Mouse (Mus musculus) forebrain, embryonic 10.5 days (tissue): ENCODE data around the gene Tmem121b. TPM values are rescaled to one million over a fixed set of nuclear protein-coding genes. Genes with fewer than 3 reads are reported as not detected.

ENCODE experiments used
- DNase-seq: peaks from one replicate; pipeline ENCODE4 v3.0.0-alpha.2; 2017; ENCODE audit warnings: low spot score; ENCODE audit errors: extremely low spot score
- H3K27ac ChIP-seq: fragments of 300-500 bp; sonication (generic); 2 replicates; pipeline ENCODE4 v1.5.1; 2016; ENCODE audit warnings: mild to moderate bottlenecking
- H3K27me3 ChIP-seq: fragments of 300-500 bp; sonication (generic); 2 replicates; pipeline ENCODE4 v1.6.1; 2016; ENCODE audit warnings: mild to moderate bottlenecking; ENCODE audit not compliant: poor library complexity, severe bottlenecking
- H3K36me3 ChIP-seq: fragments of 300-500 bp; sonication (generic); replicated peaks from 2 replicates; pipeline ENCODE4 v1.6.1; 2016; ENCODE audit warnings: mild to moderate bottlenecking, moderate library complexity
- H3K4me1 ChIP-seq: fragments of 300-500 bp; sonication (generic); 2 replicates; pipeline ENCODE4 v1.6.1; 2016
- H3K4me3 ChIP-seq: fragments of 300-500 bp; sonication (generic); 2 replicates; pipeline ENCODE4 v1.5.1; 2016; ENCODE audit warnings: mild to moderate bottlenecking, moderate library complexity
- H3K9me3 ChIP-seq: fragments of 300-500 bp; sonication (generic); 2 replicates; pipeline ENCODE4 v1.6.1; 2016; ENCODE audit warnings: mild to moderate bottlenecking, moderate library complexity
- WGBS: fragments of 180-500 bp; shearing (Covaris S2); methylation state at CpG from one replicate; pipeline ENCODE4 v1.1.7; 2016; 5-methylcytosine and 5-hydroxymethylcytosine counted together
- polyA plus RNA-seq: library from polyadenylated mRNA; unstranded; fragments of >200 nt; fragmentation: Nextera tagmentation; extraction: Ambion mirVana; gene quantifications from 2 replicates; pipeline ENCODE4 v1.2.1, GENCODE M21; 2016

Tmem121b gene
- polyA plus RNA-seq, 1 experiment from 2014 or later = 0.47 TPM

- no peaks in the 10 kb centered on the region for H3K36me3 ChIP-seq
- H3K4me1 ChIP-seq = peaks cover 28% of the 10 kb centered on the region
- WGBS = 75% methylated on average over 3 of the region's 3 CpGs
- peaks cover 42% of the 10 kb centered on the region for H3K27me3 ChIP-seq
- no peak for DNase-seq
- no peak overlapping the region for H3K4me3 ChIP-seq
- no peak overlapping the region for H3K27ac ChIP-seq
- no peaks in the 10 kb centered on the region for H3K9me3 ChIP-seq
Observed at GRCm38 (mm10) chr6:120488647-120489046, 5.0 kb downstream of the Tmem121b start.

- Histone ChIP-seq H3K27me3 (peaks cover 16% of the 10 kb centered on the region), H3K27ac (no peak overlapping the region), H3K9me3 (no peaks in the 10 kb centered on the region), H3K4me3 (no peak overlapping the region), H3K36me3 (peaks cover 9% of the 10 kb centered on the region), H3K4me1 (peaks cover 17% of the 10 kb centered on the region)
- no peak for DNase-seq
- whole genome bisulfite sequencing = 81% methylated on average over 8 of the region's 8 CpGs
Observed at GRCm38 (mm10) chr6:120486051-120486510, 7.5 kb downstream of the Tmem121b start.

- Histone ChIP-seq H3K4me3 (no peak overlapping the region), H3K27me3 (peaks cover 6% of the 10 kb centered on the region), H3K27ac (no peak overlapping the region), H3K9me3 (no peaks in the 10 kb centered on the region), H3K36me3 (peaks cover 11% of the 10 kb centered on the region), H3K4me1 (peaks cover 13% of the 10 kb centered on the region; the same call in 1 of the 2 replicates)
- no peak for DNase-seq
- WGBS = 81% methylated on average over 3 of the region's 3 CpGs
Observed at GRCm38 (mm10) chr6:120485038-120485437, 8.6 kb downstream of the Tmem121b start.

DNA sequence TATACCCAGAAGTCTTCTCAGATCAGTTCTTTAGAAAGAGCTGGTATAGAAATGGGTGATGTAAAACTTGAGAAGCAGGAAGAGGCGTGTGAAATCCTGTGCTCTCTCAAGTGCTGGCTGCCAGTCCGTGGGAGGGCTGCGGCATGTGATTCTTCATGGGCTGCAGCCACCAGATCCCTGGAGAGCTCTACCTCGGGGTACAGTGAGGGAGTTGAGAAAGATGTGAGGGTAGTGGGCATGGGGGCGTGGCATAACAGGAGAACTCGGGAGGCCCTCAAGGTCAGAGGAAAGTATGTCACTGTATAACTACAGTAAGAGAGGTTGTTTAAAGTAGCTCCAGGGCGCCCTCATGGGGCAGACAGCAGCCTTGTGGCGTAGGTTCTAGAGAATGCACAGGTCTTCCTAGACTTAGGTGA, 10.4 kb downstream of the Tmem121b start:
- Histone ChIP-seq H3K4me1 (peaks cover 13% of the 10 kb centered on the region; the same call in 1 of the 2 replicates), H3K4me3 (no peak overlapping the region), H3K9me3 (no peaks in the 10 kb centered on the region), H3K27ac (no peak overlapping the region), H3K27me3 (no peaks in the 10 kb centered on the region), H3K36me3 (peaks cover 11% of the 10 kb centered on the region)
- WGBS = 43% methylated on average over 8 of the region's 8 CpGs
- DNase-seq = no peak

DNA sequence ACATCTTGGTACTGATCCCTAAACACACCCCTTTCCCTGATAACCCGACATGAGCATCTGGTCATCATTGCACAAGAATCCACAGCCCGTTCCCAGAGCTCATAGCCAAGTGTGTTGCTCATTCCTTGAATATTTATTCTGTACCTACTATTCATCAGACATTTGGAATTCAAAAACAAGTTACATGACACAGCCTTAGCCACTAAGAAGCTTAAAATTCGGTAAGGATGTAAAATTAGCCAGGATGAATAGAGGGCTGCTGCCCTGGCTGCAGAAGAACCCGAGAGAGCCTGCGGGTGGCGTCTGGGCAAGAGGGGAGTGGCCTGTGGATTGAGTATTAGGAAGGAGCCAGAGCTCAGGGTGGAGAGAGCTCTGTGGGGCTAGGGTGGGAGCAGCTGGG, 10.9 kb downstream of the Tmem121b start:
- Histone ChIP-seq H3K27ac (no peak overlapping the region), H3K9me3 (no peaks in the 10 kb centered on the region), H3K36me3 (peaks cover 11% of the 10 kb centered on the region), H3K4me1 (peaks cover 13% of the 10 kb centered on the region; the same call in 1 of the 2 replicates), H3K27me3 (no peaks in the 10 kb centered on the region), H3K4me3 (no peak overlapping the region)
- WGBS = 48% methylated on average over 6 of the region's 6 CpGs
- DNase-seq = no peak

- H3K4me3 ChIP-seq = no peak overlapping the region
- no peaks in the 10 kb centered on the region for H3K27me3 ChIP-seq
- H3K9me3 ChIP-seq = no peaks in the 10 kb centered on the region
- H3K4me1 ChIP-seq = peaks cover 13% of the 10 kb centered on the region; the same call in 1 of the 2 replicates
- 93% methylated on average over 14 of the region's 14 CpGs for WGBS
- H3K36me3 ChIP-seq = peaks cover 11% of the 10 kb centered on the region
- no peak overlapping the region for H3K27ac ChIP-seq
- DNase-seq = no peak
Observed at GRCm38 (mm10) chr6:120482021-120482420, 11.6 kb downstream of the Tmem121b start.

GRCm38 (mm10) chr6:120481538-120481937, 12.1 kb downstream of the Tmem121b start:
- H3K36me3 ChIP-seq = peaks cover 11% of the 10 kb centered on the region
- H3K4me3 ChIP-seq = no peak overlapping the region
- H3K27me3 ChIP-seq = no peaks in the 10 kb centered on the region
- no peaks in the 10 kb centered on the region for H3K9me3 ChIP-seq
- WGBS = 93% methylated on average over 6 of the region's 6 CpGs
- peaks cover 13% of the 10 kb centered on the region; the same call in 1 of the 2 replicates for H3K4me1 ChIP-seq
- H3K27ac ChIP-seq = no peak overlapping the region
- DNase-seq = no peak

DNA sequence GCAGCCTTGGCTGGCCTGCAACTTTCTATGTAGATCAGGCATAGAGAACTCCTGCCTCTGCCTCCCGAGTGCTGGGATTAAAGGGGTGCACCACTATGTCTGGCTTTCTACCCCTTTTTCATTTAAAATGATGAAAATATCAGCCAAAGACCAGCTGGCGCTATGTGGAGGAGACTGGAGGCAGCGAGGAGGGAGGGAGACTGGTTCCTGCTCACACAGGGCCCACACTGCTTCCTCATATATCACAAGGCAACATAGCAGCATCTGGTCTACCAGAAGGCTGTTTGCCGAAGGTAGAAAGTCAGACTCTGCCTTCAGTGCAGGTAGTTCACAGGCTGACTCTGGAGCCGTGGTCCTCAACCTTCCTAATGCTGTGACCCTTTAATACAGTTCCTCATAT, 13.2 kb downstream of the Tmem121b start:
- WGBS = 94% methylated on average over 5 of the region's 5 CpGs
- no peak for DNase-seq
- Histone ChIP-seq H3K4me1 (peaks cover 13% of the 10 kb centered on the region; the same call in 1 of the 2 replicates), H3K36me3 (peaks cover 11% of the 10 kb centered on the region), H3K27me3 (no peaks in the 10 kb centered on the region), H3K9me3 (no peaks in the 10 kb centered on the region), H3K27ac (no peak overlapping the region), H3K4me3 (no peak overlapping the region)

- no peak overlapping the region for H3K4me3 ChIP-seq
- H3K36me3 ChIP-seq = peaks cover 11% of the 10 kb centered on the region
- H3K9me3 ChIP-seq = no peaks in the 10 kb centered on the region
- no peak for DNase-seq
- no peak overlapping the region for H3K27ac ChIP-seq
- WGBS = 90% methylated on average over 2 of the region's 2 CpGs
- peaks cover 13% of the 10 kb centered on the region; the same call in 1 of the 2 replicates for H3K4me1 ChIP-seq
- H3K27me3 ChIP-seq = no peaks in the 10 kb centered on the region
Observed at GRCm38 (mm10) chr6:120479302-120479701, 14.3 kb downstream of the Tmem121b start.

- WGBS = 88% methylated on average over 8 of the region's 8 CpGs
- H3K36me3 ChIP-seq = no peaks in the 10 kb centered on the region
- peaks cover 31% of the 10 kb centered on the region for H3K4me1 ChIP-seq
- no peak overlapping the region for H3K4me3 ChIP-seq
- DNase-seq = no peak
- no peak overlapping the region for H3K27ac ChIP-seq
- no peaks in the 10 kb centered on the region for H3K9me3 ChIP-seq
- no peaks in the 10 kb centered on the region for H3K27me3 ChIP-seq
Observed at GRCm38 (mm10) chr6:120475288-120475687, 18.3 kb downstream of the Tmem121b start.

DNA sequence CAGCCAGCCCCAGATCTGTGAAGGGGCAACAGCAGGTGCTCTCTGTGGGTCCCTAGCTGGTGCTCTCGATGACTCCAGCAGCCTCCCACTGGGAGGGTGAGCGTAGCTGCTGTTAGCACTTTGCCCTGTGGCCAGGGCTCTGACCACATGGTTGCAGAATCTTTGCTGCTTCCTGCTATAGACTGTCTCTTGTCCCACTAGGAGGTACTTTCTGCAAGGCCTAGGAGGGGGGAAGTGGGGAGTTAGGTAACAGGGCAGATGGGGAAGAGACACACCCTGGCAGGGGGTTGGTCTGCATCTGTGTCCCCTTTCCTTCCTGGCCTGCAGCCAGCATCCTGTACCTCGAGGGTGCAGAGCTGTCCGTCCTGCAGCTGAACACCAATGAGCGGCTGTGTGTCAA, 20.2 kb downstream of the Tmem121b start:
- H3K9me3 ChIP-seq = no peaks in the 10 kb centered on the region
- H3K4me3 ChIP-seq = no peak overlapping the region
- peak overlapping the region; percentile 84 for H3K27ac ChIP-seq
- DNase-seq = no peak
- peaks cover 31% of the 10 kb centered on the region for H3K4me1 ChIP-seq
- H3K36me3 ChIP-seq = no peaks in the 10 kb centered on the region
- no peaks in the 10 kb centered on the region for H3K27me3 ChIP-seq
- WGBS = 53% methylated on average over 5 of the region's 5 CpGs

DNA sequence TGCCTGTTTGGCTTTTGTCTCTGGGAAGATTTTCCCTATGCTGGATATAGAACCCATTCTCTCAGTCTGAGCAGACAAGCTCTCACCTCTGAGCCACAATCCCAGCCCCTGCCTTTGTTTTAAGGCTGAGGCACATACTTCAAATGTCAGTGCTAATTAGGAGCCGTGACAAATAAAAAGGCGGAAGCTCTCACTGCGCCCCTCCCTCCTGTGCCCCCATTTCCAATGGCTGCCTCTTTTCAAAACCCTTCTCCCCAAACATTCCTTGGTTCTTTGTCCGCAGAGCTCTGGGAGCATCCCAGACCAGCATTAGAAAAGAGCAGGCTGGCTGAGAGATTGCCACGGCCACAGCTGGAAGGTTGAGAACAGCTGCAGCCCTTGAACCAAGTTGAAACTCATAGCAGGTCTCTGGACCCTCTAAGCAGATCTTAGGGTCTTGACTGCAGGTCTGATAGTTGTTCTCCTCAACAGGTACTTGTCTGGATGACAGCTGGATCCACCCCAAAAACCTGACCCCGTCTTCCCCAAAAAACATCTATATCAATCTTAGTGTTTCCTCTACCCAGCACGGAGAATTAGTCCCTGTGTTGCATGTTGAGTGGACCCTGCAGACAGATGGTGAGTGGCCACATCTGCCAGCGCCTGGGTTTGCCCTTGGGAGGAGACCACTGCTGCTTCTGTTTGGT, 21.0 kb downstream of the Tmem121b start:
- WGBS = 22% methylated on average over 8 of the region's 8 CpGs
- Histone ChIP-seq H3K27me3 (no peaks in the 10 kb centered on the region), H3K9me3 (no peaks in the 10 kb centered on the region), H3K36me3 (no peaks in the 10 kb centered on the region), H3K4me1 (peaks cover 31% of the 10 kb centered on the region), H3K4me3 (peak overlapping the region; percentile 26), H3K27ac (peak overlapping the region; percentile 84)
- peak; percentile 37 for DNase-seq

DNA sequence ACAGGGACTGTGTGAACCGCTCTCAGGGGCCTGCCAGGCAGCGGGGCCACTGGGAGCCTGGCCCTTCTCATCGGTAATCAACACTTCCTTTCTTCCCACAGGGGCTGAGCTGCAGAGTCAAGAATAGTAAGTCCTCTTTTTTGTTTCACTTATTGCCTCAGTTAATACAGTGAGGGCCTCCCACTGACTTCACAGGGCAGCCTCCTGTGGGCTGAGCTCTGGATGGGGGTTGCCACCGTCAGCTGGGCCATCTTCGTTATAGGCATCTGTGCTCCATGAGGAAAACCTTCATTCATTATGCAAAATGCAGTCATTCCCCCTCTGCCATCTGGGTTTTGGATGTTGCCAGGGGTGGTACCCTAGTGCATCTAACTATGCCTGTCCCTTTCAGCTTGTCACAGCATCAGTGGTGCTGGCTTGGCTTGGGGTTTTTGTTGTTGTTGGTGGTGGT, 21.6 kb downstream of the Tmem121b start:
- Histone ChIP-seq H3K27ac (peak overlapping the region; percentile 84), H3K4me3 (peak overlapping the region; percentile 26), H3K27me3 (peaks cover 3% of the 10 kb centered on the region), H3K9me3 (no peaks in the 10 kb centered on the region), H3K36me3 (no peaks in the 10 kb centered on the region), H3K4me1 (peaks cover 31% of the 10 kb centered on the region)
- 6% methylated on average over 5 of the region's 5 CpGs for WGBS
- DNase-seq = no peak
